Mouse (Mus musculus) heart, adult 8-10 months (tissue): ENCODE results near the gene Fras1. TPM values are rescaled to one million over a fixed set of nuclear protein-coding genes. Genes with fewer than 3 reads are reported as not detected.

ENCODE experiments used
- DNase-seq: peaks from one replicate; pipeline ENCODE4 v3.0.0; 2022; ENCODE audit warnings: low spot score
- total RNA-seq, 4 experiments: library from RNA; stranded (reverse); gene quantifications; 2 replicates each; pipeline ENCODE4 v1.2.4; 2022

The Fras1 gene
- total RNA-seq, 4 experiments from 2014 or later, result 0.73 to 2.6 (median 1.9) TPM

- DNase-seq, result no peak
Measured at GRCm38 (mm10) chr5:96783506-96784288, 409.9 kb downstream of the Fras1 start.

GRCm38 (mm10) chr5:96785096-96785495, 411.3 kb downstream of the Fras1 start:
- no peak for DNase-seq

- peak; percentile 71 for DNase-seq
Measured at GRCm38 (mm10) chr5:96792422-96792821, 418.7 kb downstream of the Fras1 start.

- DNase-seq, result peak; percentile 75
Measured at GRCm38 (mm10) chr5:96792936-96793718, 419.4 kb downstream of the Fras1 start, which contains the start of gene Anxa3. TSS of gene Anxa3 (plus strand) at chr5:96793339.

- DNase-seq, result peak; percentile 31
Measured at GRCm38 (mm10) chr5:96793953-96794635, 420.3 kb downstream of the Fras1 start.

- DNase-seq, result peak; percentile 65
Measured at GRCm38 (mm10) chr5:96795752-96796151, 422.0 kb downstream of the Fras1 start.

- no peak for DNase-seq
Measured at GRCm38 (mm10) chr5:96797465-96797864, 423.7 kb downstream of the Fras1 start.

GRCm38 (mm10) chr5:96799165-96799564, 425.4 kb downstream of the Fras1 start:
- no peak for DNase-seq

GRCm38 (mm10) chr5:96799969-96800368, 426.2 kb downstream of the Fras1 start:
- DNase-seq, result no peak

GRCm38 (mm10) chr5:96802185-96802584, 428.4 kb downstream of the Fras1 start:
- DNase-seq, result no peak

- peak; percentile 74 for DNase-seq
Measured at GRCm38 (mm10) chr5:96803091-96803490, 429.3 kb downstream of the Fras1 start.

GRCm38 (mm10) chr5:96804304-96804703, 430.5 kb downstream of the Fras1 start:
- DNase-seq, result peak; percentile 76

GRCm38 (mm10) chr5:96804813-96805212, 431.1 kb downstream of the Fras1 start:
- DNase-seq, result no peak

- DNase-seq, result no peak
Measured at GRCm38 (mm10) chr5:96810620-96811019, 436.9 kb downstream of the Fras1 start.

- no peak for DNase-seq
Measured at GRCm38 (mm10) chr5:96824769-96825327, 451.1 kb downstream of the Fras1 start.

- DNase-seq, result no peak
Measured at GRCm38 (mm10) chr5:96827176-96827575, 453.4 kb downstream of the Fras1 start.

Other genes starting within 250 kb of the Fras1 start
- gene Cnot6l, start 209.8 kb upstream of the Fras1 start, total RNA-seq, result 10 to 100 TPM; 47.5 to 56.6 (median 55.9) TPM
- 10 to 100 TPM; 25.4 to 32.5 (median 30.0) TPM for gene Mrpl1, start 164.5 kb upstream of the Fras1 start, total RNA-seq